Mouse (Mus musculus): ENCODE data around the gene Spcs2.

DNA sequence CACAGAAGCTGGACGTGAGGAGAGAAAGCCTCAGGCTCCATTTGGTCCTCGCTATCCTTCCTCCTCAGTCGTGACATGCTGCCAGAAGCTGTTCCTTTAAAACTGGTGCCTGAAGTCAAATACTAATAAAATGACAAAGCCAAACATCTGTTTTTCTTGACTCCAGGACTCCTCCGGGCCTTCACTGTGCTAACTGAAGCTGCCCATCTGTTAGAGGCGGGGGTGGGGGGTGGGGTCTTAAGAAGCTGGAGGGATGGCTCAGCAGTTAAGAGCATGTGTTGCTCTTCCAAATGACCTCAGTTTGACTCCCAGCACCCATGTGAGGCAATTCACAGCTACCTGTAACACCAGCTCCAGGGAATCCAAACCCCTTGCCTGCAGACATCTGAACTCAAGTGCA, 74.7 kb downstream of the Spcs2 start:
- no peak for TF ChIP-seq USF1 (IDR thresholded peaks at IDR 0.05; ENCODE audit: low read depth)
- TF ChIP-seq MYOD1 (IDR thresholded peaks at IDR 0.05; ENCODE audit: control insufficient read depth in 1 of 3, insufficient read length in 2 of 3, low read depth in 2 of 3) = no peak
- TF ChIP-seq POLR2A (IDR thresholded peaks at IDR 0.05; ENCODE audit: insufficient read length, low read depth) = no peak
- no peak for TF ChIP-seq MYOG (IDR thresholded peaks at IDR 0.05; ENCODE audit: control insufficient read depth in 1 of 3, insufficient read depth in 1 of 3, insufficient read length in 2 of 3, low read depth in 2 of 3)
- no peak for TF ChIP-seq SRF (IDR thresholded peaks at IDR 0.05; ENCODE audit: control insufficient read depth, insufficient read length, low read depth)
- no peak for TF ChIP-seq E2F4 (IDR thresholded peaks at IDR 0.05; ENCODE audit: insufficient read depth)
- no peak for TF ChIP-seq MAX (IDR thresholded peaks at IDR 0.05; ENCODE audit: low read depth)
- no peak for TF ChIP-seq CEBPB (IDR thresholded peaks at IDR 0.05; ENCODE audit: insufficient read depth, poor library complexity, severe bottlenecking)
- TF ChIP-seq TCF3 (IDR thresholded peaks at IDR 0.05; ENCODE audit: insufficient read length, low read depth) = no peak
- no peak for TF ChIP-seq TCF12 (IDR thresholded peaks at IDR 0.05; ENCODE audit: insufficient read depth, poor library complexity, severe bottlenecking)
- no peak for TF ChIP-seq POLR2AphosphoS2 (IDR thresholded peaks at IDR 0.05; ENCODE audit: insufficient read length, low read depth)
- TF ChIP-seq REST (IDR thresholded peaks at IDR 0.05; ENCODE audit: insufficient read depth, insufficient read length) = no peak

Measured in myocyte (in vitro differentiated cells).